Mouse (Mus musculus): ENCODE data around the gene Vmn1r90. TPM values are rescaled to one million over a fixed set of nuclear protein-coding genes. Genes with fewer than 3 reads are reported as not detected.

Gene Vmn1r90
- 0.08 TPM for polyA plus RNA-seq (2014; fragmentation: Illumina TruSeq; extraction: RNeasy Lipid Tissue Mini Kit (QIAGEN cat#74804); ENCODE audit: low read depth, low replicate concordance)

GRCm38 (mm10) chr7:14563406-14563805 lies at the start of gene Vmn1r90:
Gene Vmn1r90 (minus strand): TSS chr7:14563506.

Other genes with a start within 250 kb of the Vmn1r90 start
- not detected for gene Obox8, start 229.9 kb downstream of the Vmn1r90 start, polyA plus RNA-seq (2014; fragmentation: Illumina TruSeq; extraction: RNeasy Lipid Tissue Mini Kit (QIAGEN cat#74804); ENCODE audit: low read depth, low replicate concordance)
- gene Sult2a8, start 116.7 kb downstream of the Vmn1r90 start, polyA plus RNA-seq (2014; fragmentation: Illumina TruSeq; extraction: RNeasy Lipid Tissue Mini Kit (QIAGEN cat#74804); ENCODE audit: low read depth, low replicate concordance) = 0.53 TPM
- not detected for gene Sult2a7, start 69.3 kb downstream of the Vmn1r90 start, polyA plus RNA-seq (2014; fragmentation: Illumina TruSeq; extraction: RNeasy Lipid Tissue Mini Kit (QIAGEN cat#74804); ENCODE audit: low read depth, low replicate concordance)
- not detected for gene Obox7, start 96.0 kb upstream of the Vmn1r90 start, polyA plus RNA-seq (2014; fragmentation: Illumina TruSeq; extraction: RNeasy Lipid Tissue Mini Kit (QIAGEN cat#74804); ENCODE audit: low read depth, low replicate concordance)